Comparison of ENCODE assay signal across 13 mouse cellular contexts in genomic region chr14:59550841-59551240, GRCm38 (mm10). TPM values are rescaled to one million over a fixed set of nuclear protein-coding genes. Genes with fewer than 3 reads are reported as not detected.
A peak's percentile ranks its signal among the peaks of the same experiment; 100 is the strongest.
DNase-seq lines count a peak whose midpoint lies in the region; ATAC-seq lines count a peak whose summit lies in the region.
"Had no signal": no experiment of that assay in that cellular context is flagged by ENCODE, and none has a peak within 500 bp of the region (broad histone marks: within the 10 kb centered on the region; RNA-seq: fewer than 3 reads in every experiment).

No protein-coding gene starts in this region.

- no peak for DNase-seq in limb, embryonic 10.5 days (ENCODE audit: low spot score)
- DNase-seq in adrenal gland, adult 8-10 months = peak; percentile 27
- peak; percentile 19 to 23 for DNase-seq in heart, postnatal 14 days
- DNase-seq in lung, postnatal 36 days = peak; percentile 32
- no peak for DNase-seq in cerebellum, postnatal 10 days
- DNase-seq in embryo, embryonic 9.5 days (ENCODE audit: extremely low spot score) = no peak
- no peak for DNase-seq in right cerebral cortex, postnatal 10 days (ENCODE audit: low spot score in 2 of 2)

- ATAC-seq in limb, embryonic 15.5 days (ENCODE audit: insufficient number of reproducible peaks, low FRiP score, low TSS enrichment, low read depth) = peak; percentile 46; the same call in 1 of the 2 replicates
- ATAC-seq: hindbrain, postnatal 0 days had no signal

- 0 out of 2 replicates have a peak, but pooled peaks cover 3% of the 10 kb centered on the region for H3K36me3 ChIP-seq in limb, embryonic 15.5 days
- H3K36me3 ChIP-seq in limb, embryonic 10.5 days = 0 out of 2 replicates have a peak, but pooled peaks cover 2% of the 10 kb centered on the region
- H3K36me3 ChIP-seq: forebrain, embryonic 12.5 days; neural tube, embryonic 12.5 days had no signal

- no peaks in the 10 kb centered on the region for H3K9me3 ChIP-seq in limb, embryonic 15.5 days
- H3K9me3 ChIP-seq in limb, embryonic 10.5 days (replicated peaks) = no peaks in the 10 kb centered on the region
- H3K9me3 ChIP-seq: forebrain, embryonic 12.5 days; G1E; neural tube, embryonic 12.5 days had no signal

- H3K27me3 ChIP-seq in limb, embryonic 15.5 days = no peaks in the 10 kb centered on the region
- H3K27me3 ChIP-seq in limb, embryonic 10.5 days (ENCODE audit: low read depth, poor library complexity, severe bottlenecking) = no peaks in the 10 kb centered on the region
- H3K27me3 ChIP-seq: forebrain, embryonic 12.5 days; neural tube, embryonic 12.5 days had no signal

- WGBS in limb, embryonic 15.5 days = 76% methylated on average over 2 of the region's 2 CpGs
- 94% methylated on average over 2 of the region's 2 CpGs for WGBS in limb, embryonic 10.5 days

- no peak overlapping the region for H3K4me2 ChIP-seq in limb, embryonic 15.5 days
- H3K4me2 ChIP-seq: forebrain, embryonic 12.5 days; neural tube, embryonic 12.5 days had no signal

- no peak overlapping the region for H3K4me3 ChIP-seq in limb, embryonic 15.5 days
- H3K4me3 ChIP-seq in limb, embryonic 10.5 days = no peak overlapping the region
- H3K4me3 ChIP-seq: forebrain, embryonic 12.5 days; neural tube, embryonic 12.5 days had no signal

- no peak overlapping the region for H3K9ac ChIP-seq in limb, embryonic 15.5 days
- H3K9ac ChIP-seq: forebrain, embryonic 12.5 days; neural tube, embryonic 12.5 days had no signal

- intact Hi-C loops in heart, postnatal 14 days (cut with DNase I) = loop anchor here (10.0 kb wide), 1 partner anchor 306 kb away; no protein-coding TSS in a partner anchor

- H3K4me1 ChIP-seq in limb, embryonic 15.5 days = peaks cover 9% of the 10 kb centered on the region; the same call in 1 of the 2 replicates
- 0 out of 2 replicates have a peak, but pooled peaks cover 2% of the 10 kb centered on the region for H3K4me1 ChIP-seq in limb, embryonic 10.5 days
- H3K4me1 ChIP-seq: neural tube, embryonic 12.5 days had no signal

- H3K27ac ChIP-seq in limb, embryonic 15.5 days = no peak overlapping the region
- no peak overlapping the region for H3K27ac ChIP-seq in limb, embryonic 10.5 days
- H3K27ac ChIP-seq: forebrain, embryonic 12.5 days; hindbrain, postnatal 0 days; macrophage; neural tube, embryonic 12.5 days had no signal

RNA-seq across cellular contexts. Expression of gene Cdadc1, which starts 46.9 kb away (rescaled TPM):
- 33.6 and 34.3 TPM in 2 replicates for polyA plus RNA-seq in limb, embryonic 15.5 days (2015; fragmentation: Nextera tagmentation; extraction: Ambion mirVana)
- polyA plus RNA-seq in limb, embryonic 10.5 days (2016; fragmentation: Nextera tagmentation; extraction: Ambion mirVana) = 27.3 and 29.2 TPM in 2 replicates
- 10 to 100 TPM; 67.8 to 82.0 (median 78.5) TPM for total RNA-seq in adrenal gland, adult 8-10 months (2022)
- total RNA-seq in heart, postnatal 14 days (2021) = 10 to 100 TPM; 36.8 to 42.9 TPM

Comparison
In these comparisons a context has a peak if more than half of its experiments do, and no peak if none do; other contexts are left out.
1. DNase-seq: peak in adrenal gland, adult 8-10 months (single experiment), heart, postnatal 14 days (2 of 2) and lung, postnatal 36 days (single experiment); none in limb, embryonic 10.5 days (single experiment), cerebellum, postnatal 10 days (0 of 2), embryo, embryonic 9.5 days (single experiment) and right cerebral cortex, postnatal 10 days (0 of 2).